Mouse (Mus musculus): ENCODE measurements around the gene Atp2b4. TPM values are rescaled to one million over a fixed set of nuclear protein-coding genes. Genes with fewer than 3 reads are reported as not detected.

Atp2b4 gene
- polyA plus RNA-seq, 1 experiment from 2014 or later, result 3.0 TPM

GRCm38 (mm10) chr1:133766901-133767529 lies 33.8 kb downstream of the Atp2b4 start:
- H3K9me3 ChIP-seq (replicated peaks), result no peaks in the 10 kb centered on the region
- peak overlapping the region; percentile 77 for H3K27ac ChIP-seq (replicated peaks)
- WGBS, result 23% methylated on average over 11 of the region's 11 CpGs
- no peak overlapping the region for H3K4me3 ChIP-seq
- DNase-seq (ENCODE audit: low spot score), result peak; percentile 19
- no peaks in the 10 kb centered on the region; the same call in 1 of the 2 replicates for H3K27me3 ChIP-seq (ENCODE audit: low read depth, poor library complexity, severe bottlenecking)
- no peaks in the 10 kb centered on the region for H3K36me3 ChIP-seq
- H3K4me1 ChIP-seq, result peaks cover 52% of the 10 kb centered on the region

- no peak overlapping the region; the same call in 1 of the 2 replicates for H3K27ac ChIP-seq (replicated peaks)
- no peaks in the 10 kb centered on the region; the same call in 1 of the 2 replicates for H3K27me3 ChIP-seq (ENCODE audit: low read depth, poor library complexity, severe bottlenecking)
- H3K36me3 ChIP-seq, result no peaks in the 10 kb centered on the region
- WGBS, result 74% methylated on average over 4 of the region's 4 CpGs
- peaks cover 46% of the 10 kb centered on the region for H3K4me1 ChIP-seq
- no peaks in the 10 kb centered on the region for H3K9me3 ChIP-seq (replicated peaks)
- no peak for DNase-seq (ENCODE audit: low spot score)
- no peak overlapping the region for H3K4me3 ChIP-seq
These were observed 35.5 kb downstream of the Atp2b4 start for GRCm38 (mm10) chr1:133765376-133765775.

- no peaks in the 10 kb centered on the region; the same call in 1 of the 2 replicates for H3K27me3 ChIP-seq (ENCODE audit: low read depth, poor library complexity, severe bottlenecking)
- no peak overlapping the region for H3K4me3 ChIP-seq
- H3K4me1 ChIP-seq, result peaks cover 45% of the 10 kb centered on the region
- no peaks in the 10 kb centered on the region for H3K36me3 ChIP-seq
- DNase-seq (ENCODE audit: low spot score), result no peak
- no peaks in the 10 kb centered on the region for H3K9me3 ChIP-seq (replicated peaks)
- peak overlapping the region; percentile 61 for H3K27ac ChIP-seq (replicated peaks)
- 48% methylated on average over 5 of the region's 5 CpGs for WGBS
These were observed 37.9 kb downstream of the Atp2b4 start for GRCm38 (mm10) chr1:133762946-133763422.

- H3K27ac ChIP-seq (replicated peaks), result no peak overlapping the region
- no peak for DNase-seq (ENCODE audit: low spot score)
- H3K9me3 ChIP-seq (replicated peaks), result no peaks in the 10 kb centered on the region
- H3K27me3 ChIP-seq (ENCODE audit: low read depth, poor library complexity, severe bottlenecking), result no peaks in the 10 kb centered on the region
- no peaks in the 10 kb centered on the region for H3K36me3 ChIP-seq
- H3K4me3 ChIP-seq, result no peak overlapping the region
- peaks cover 27% of the 10 kb centered on the region for H3K4me1 ChIP-seq
- 81% methylated on average over 5 of the region's 5 CpGs for WGBS
These were observed 39.6 kb downstream of the Atp2b4 start for GRCm38 (mm10) chr1:133761278-133761677.

- no peak overlapping the region for H3K27ac ChIP-seq (replicated peaks)
- no peaks in the 10 kb centered on the region for H3K9me3 ChIP-seq (replicated peaks)
- 81% methylated on average over 4 of the region's 4 CpGs for WGBS
These were observed 46.4 kb downstream of the Atp2b4 start for GRCm38 (mm10) chr1:133754317-133754868.

GRCm38 (mm10) chr1:133753325-133753724 lies 47.5 kb downstream of the Atp2b4 start:
- Histone ChIP-seq H3K4me3 (no peak overlapping the region), H3K36me3 (no peaks in the 10 kb centered on the region), H3K27ac (replicated peaks) (no peak overlapping the region), H3K9me3 (replicated peaks) (no peaks in the 10 kb centered on the region), H3K27me3 (ENCODE audit: low read depth, poor library complexity, severe bottlenecking) (no peaks in the 10 kb centered on the region), H3K4me1 (peaks cover 5% of the 10 kb centered on the region; the same call in 1 of the 2 replicates)
- no peak for DNase-seq (ENCODE audit: low spot score)
- 89% methylated on average over 8 of the region's 8 CpGs for WGBS

More at GRCm38 (mm10) chr1:133754317-133754868, 46.4 kb downstream of the Atp2b4 start:
- no peaks in the 10 kb centered on the region for H3K36me3 ChIP-seq
- H3K4me3 ChIP-seq, result no peak overlapping the region
- no peak for DNase-seq (ENCODE audit: low spot score)
- no peaks in the 10 kb centered on the region for H3K27me3 ChIP-seq (ENCODE audit: low read depth, poor library complexity, severe bottlenecking)
- no peaks in the 10 kb centered on the region; the same call in 1 of the 2 replicates for H3K4me1 ChIP-seq

- H3K9me3 ChIP-seq (replicated peaks), result no peaks in the 10 kb centered on the region
- DNase-seq (ENCODE audit: low spot score), result no peak
- no peak overlapping the region for H3K27ac ChIP-seq (replicated peaks)
- no peaks in the 10 kb centered on the region for H3K36me3 ChIP-seq
- peaks cover 5% of the 10 kb centered on the region; the same call in 1 of the 2 replicates for H3K4me1 ChIP-seq
- no peaks in the 10 kb centered on the region for H3K27me3 ChIP-seq (ENCODE audit: low read depth, poor library complexity, severe bottlenecking)
- WGBS, result 84% methylated on average over 3 of the region's 3 CpGs
- H3K4me3 ChIP-seq, result no peak overlapping the region
These were observed 49.2 kb downstream of the Atp2b4 start for GRCm38 (mm10) chr1:133751621-133752020.

- no peaks in the 10 kb centered on the region for H3K36me3 ChIP-seq
- 82% methylated on average over 4 of the region's 4 CpGs for WGBS
- no peak overlapping the region for H3K27ac ChIP-seq (replicated peaks)
- H3K4me3 ChIP-seq, result no peak overlapping the region
- H3K27me3 ChIP-seq (ENCODE audit: low read depth, poor library complexity, severe bottlenecking), result no peaks in the 10 kb centered on the region
- H3K9me3 ChIP-seq (replicated peaks), result no peaks in the 10 kb centered on the region
- H3K4me1 ChIP-seq, result peaks cover 12% of the 10 kb centered on the region; the same call in 1 of the 2 replicates
- no peak for DNase-seq (ENCODE audit: low spot score)
These were observed 50.9 kb downstream of the Atp2b4 start for GRCm38 (mm10) chr1:133749954-133750353.

GRCm38 (mm10) chr1:133745078-133745495 lies 55.8 kb downstream of the Atp2b4 start:
- Histone ChIP-seq H3K36me3 (no peaks in the 10 kb centered on the region), H3K27me3 (ENCODE audit: low read depth, poor library complexity, severe bottlenecking) (peaks cover 30% of the 10 kb centered on the region), H3K4me3 (no peak overlapping the region), H3K4me1 (peaks cover 29% of the 10 kb centered on the region), H3K27ac (replicated peaks) (no peak overlapping the region; the same call in 1 of the 2 replicates), H3K9me3 (replicated peaks) (no peaks in the 10 kb centered on the region)
- DNase-seq (ENCODE audit: low spot score), result no peak
- 58% methylated on average over 9 of the region's 9 CpGs for WGBS

GRCm38 (mm10) chr1:133744609-133745008 lies 56.2 kb downstream of the Atp2b4 start:
- H3K4me1 ChIP-seq, result peaks cover 29% of the 10 kb centered on the region
- 75% methylated on average over 4 of the region's 4 CpGs for WGBS
- no peak for DNase-seq (ENCODE audit: low spot score)
- H3K9me3 ChIP-seq (replicated peaks), result no peaks in the 10 kb centered on the region
- H3K36me3 ChIP-seq, result no peaks in the 10 kb centered on the region
- H3K27ac ChIP-seq (replicated peaks), result no peak overlapping the region
- peaks cover 33% of the 10 kb centered on the region for H3K27me3 ChIP-seq (ENCODE audit: low read depth, poor library complexity, severe bottlenecking)
- no peak overlapping the region for H3K4me3 ChIP-seq

- Histone ChIP-seq H3K9me3 (replicated peaks) (no peaks in the 10 kb centered on the region), H3K4me1 (peaks cover 24% of the 10 kb centered on the region), H3K27ac (replicated peaks) (peak overlapping the region; percentile 71; the same call in 1 of the 2 replicates), H3K27me3 (ENCODE audit: low read depth, poor library complexity, severe bottlenecking) (peaks cover 33% of the 10 kb centered on the region), H3K36me3 (no peaks in the 10 kb centered on the region), H3K4me3 (no peak overlapping the region)
- DNase-seq (ENCODE audit: low spot score), result no peak
- WGBS, result 26% methylated on average over 8 of the region's 8 CpGs
These were observed 58.3 kb downstream of the Atp2b4 start for GRCm38 (mm10) chr1:133742517-133742916.

- no peaks in the 10 kb centered on the region for H3K9me3 ChIP-seq (replicated peaks)
- H3K4me1 ChIP-seq, result peaks cover 24% of the 10 kb centered on the region
- peak overlapping the region; percentile 71 for H3K27ac ChIP-seq (replicated peaks)
- H3K36me3 ChIP-seq, result no peaks in the 10 kb centered on the region
- H3K4me3 ChIP-seq, result no peak overlapping the region
- DNase-seq (ENCODE audit: low spot score), result no peak
- 65% methylated on average over 11 of the region's 11 CpGs for WGBS
- H3K27me3 ChIP-seq (ENCODE audit: low read depth, poor library complexity, severe bottlenecking), result peaks cover 33% of the 10 kb centered on the region
These were observed 58.9 kb downstream of the Atp2b4 start for GRCm38 (mm10) chr1:133741881-133742434.

- 84% methylated on average over 6 of the region's 6 CpGs for WGBS
- no peaks in the 10 kb centered on the region for H3K9me3 ChIP-seq (replicated peaks)
- no peak overlapping the region for H3K4me3 ChIP-seq
- no peak for DNase-seq (ENCODE audit: low spot score)
- H3K4me1 ChIP-seq, result peaks cover 31% of the 10 kb centered on the region
- no peaks in the 10 kb centered on the region for H3K36me3 ChIP-seq
- H3K27ac ChIP-seq (replicated peaks), result no peak overlapping the region
- peaks cover 33% of the 10 kb centered on the region for H3K27me3 ChIP-seq (ENCODE audit: low read depth, poor library complexity, severe bottlenecking)
These were observed 59.7 kb downstream of the Atp2b4 start for GRCm38 (mm10) chr1:133741171-133741570.

Data from midbrain, embryonic 10.5 days (tissue).